Mouse (Mus musculus): ENCODE data around the gene Olfr1410.

GRCm38 (mm10) chr1:92628227-92628626 is 22.6 kb downstream of the Olfr1410 start:
- no peak for TF ChIP-seq CTCF (conservative IDR thresholded peaks at IDR 0.05; ENCODE audit: insufficient read depth, insufficient read length, low read depth, low read length)
- TF ChIP-seq POLR2A (IDR thresholded peaks at IDR 0.05; ENCODE audit: low read depth, low read length): no peak

Data from kidney, adult 2 months (tissue).